Mouse (Mus musculus) lung, adult 2 months (tissue): ENCODE data around the gene Gm11020. TPM values are rescaled to one million over a fixed set of nuclear protein-coding genes. Genes with fewer than 3 reads are reported as not detected.
"Not testable (repeated sequence)": the region's sequence is repeated elsewhere in the genome, so short reads cannot be mapped to it uniquely, and the experiment has no call there.

Source experiments
- DNase-seq: peaks from one replicate; pipeline ENCODE4 v3.0.0; 2022
- H3K4me1 ChIP-seq: fragments of 200-500 bp; 2 replicates; pipeline ENCODE4 v1.6.1; 2011; ENCODE audit warnings: low read length; ENCODE audit not compliant: control insufficient read depth, insufficient read depth
- H3K4me3 ChIP-seq: fragments of 200-500 bp; replicated peaks from 2 replicates; pipeline ENCODE3; 2011; ENCODE audit warnings: low read depth, mild to moderate bottlenecking, control low read depth, low read length; ENCODE audit errors: extremely low read depth
- CTCF ChIP-seq: fragments of 200-500 bp; IDR thresholded peaks from 2 replicates; pipeline ENCODE4 v1.5.1; 2011; ENCODE audit warnings: mild to moderate bottlenecking, low read length, control low read depth; ENCODE audit not compliant: insufficient read depth
- POLR2A ChIP-seq: fragments of 200-500 bp; IDR thresholded peaks from 2 replicates; pipeline ENCODE4 v1.6.1; 2011; ENCODE audit warnings: low read depth, mild to moderate bottlenecking, control low read depth, low read length, borderline replicate concordance; ENCODE audit errors: extremely low read depth
- WGBS: fragments of 180-500 bp; shearing (Covaris S2); methylation state at CpG from one replicate; pipeline ENCODE4 v1.1.7; 2018; 5-methylcytosine and 5-hydroxymethylcytosine counted together
- polyA plus RNA-seq: library from polyadenylated mRNA; depleted of rRNA; stranded (reverse); fragments of >200 nt; gene quantifications from 2 replicates; pipeline ENCODE4 v1.2.3, GENCODE M21; 2012; rRNA removed

The Gm11020 gene
- not detected in 2 replicates for polyA plus RNA-seq

- not testable (repeated sequence) for H3K4me1 ChIP-seq, DNase-seq, H3K4me3 ChIP-seq
- WGBS = 84% methylated on average over 11 of the region's 11 CpGs
These were observed at the start of gene Gm11020 for GRCm38 (mm10) chr8:104321267-104321666. Gene Gm11020 (plus strand): TSS chr8:104321567.

- DNase-seq, H3K4me3 ChIP-seq, H3K4me1 ChIP-seq: not testable (repeated sequence)
- 80% methylated on average over 12 of the region's 12 CpGs for WGBS
These were observed 28.3 kb upstream of the Gm11020 start, which contains the start of gene Cmtm2a for GRCm38 (mm10) chr8:104293081-104293480. Gene Cmtm2a (minus strand): TSS chr8:104293181.

GRCm38 (mm10) chr8:104294396-104294795 is 27.0 kb upstream of the Gm11020 start:
- no peak for TF ChIP-seq CTCF
- TF ChIP-seq POLR2A = no peak
- H3K4me3 ChIP-seq = no peak overlapping the region
- no peak for DNase-seq
- whole genome bisulfite sequencing = 68% methylated on average over 1 of the region's 1 CpGs
- no peaks in the 10 kb centered on the region for H3K4me1 ChIP-seq

GRCm38 (mm10) chr8:104301577-104301976 is 19.8 kb upstream of the Gm11020 start:
- not testable (repeated sequence) for DNase-seq, H3K4me3 ChIP-seq, H3K4me1 ChIP-seq
- 24% methylated on average over 3 of the region's 3 CpGs for WGBS

GRCm38 (mm10) chr8:104302536-104302935 is 18.8 kb upstream of the Gm11020 start:
- H3K4me1 ChIP-seq, H3K4me3 ChIP-seq, DNase-seq: not testable (repeated sequence)
- 89% methylated on average over 4 of the region's 4 CpGs for WGBS

GRCm38 (mm10) chr8:104304962-104305361 is 16.4 kb upstream of the Gm11020 start:
- WGBS = 85% methylated on average over 11 of the region's 11 CpGs
- TF ChIP-seq POLR2A (no peak), CTCF (no peak)
- no peak overlapping the region for H3K4me3 ChIP-seq
- H3K4me1 ChIP-seq = no peaks in the 10 kb centered on the region
- no peak for DNase-seq

GRCm38 (mm10) chr8:104308341-104308740 is 13.0 kb upstream of the Gm11020 start:
- H3K4me3 ChIP-seq, H3K4me1 ChIP-seq, DNase-seq: not testable (repeated sequence)
- 50% methylated on average over 6 of the region's 6 CpGs for WGBS

- WGBS = 84% methylated on average over 36 of the region's 36 CpGs
- H3K4me3 ChIP-seq, H3K4me1 ChIP-seq, DNase-seq: not testable (repeated sequence)
These were observed 11.8 kb upstream of the Gm11020 start, which contains the start of the genes Gm45711 and Cmtm1 for GRCm38 (mm10) chr8:104309441-104310155. Gene Gm45711 (minus strand): TSS chr8:104310081. Gene Cmtm1 (minus strand): TSS chr8:104310145.

- H3K4me1 ChIP-seq, H3K4me3 ChIP-seq, DNase-seq: not testable (repeated sequence)
- WGBS = 84% methylated on average over 3 of the region's 3 CpGs
These were observed 9.3 kb upstream of the Gm11020 start for GRCm38 (mm10) chr8:104312023-104312422.

- H3K4me1 ChIP-seq = no peaks in the 10 kb centered on the region
- WGBS = 24% methylated on average over 4 of the region's 4 CpGs
- no peak for TF ChIP-seq POLR2A
- peak; percentile 70 for TF ChIP-seq CTCF
- no peak for DNase-seq
- no peak overlapping the region for H3K4me3 ChIP-seq
These were observed 8.1 kb upstream of the Gm11020 start for GRCm38 (mm10) chr8:104313311-104313710.

- H3K4me1 ChIP-seq, H3K4me3 ChIP-seq, DNase-seq: not testable (repeated sequence)
- 88% methylated on average over 11 of the region's 12 CpGs for WGBS
These were observed 563 bp downstream of the Gm11020 start, which contains the start of gene Cmtm2b for GRCm38 (mm10) chr8:104321930-104322329. Gene Cmtm2b (plus strand): TSS chr8:104322230.
